Mouse (Mus musculus): ENCODE results near the gene Fstl5. TPM values are rescaled to one million over a fixed set of nuclear protein-coding genes. Genes with fewer than 3 reads are reported as not detected.
"Not testable (repeated sequence)": the region's sequence is repeated elsewhere in the genome, so short reads cannot be mapped to it uniquely, and the experiment has no call there.

The Fstl5 gene
- polyA plus RNA-seq, 1 experiment from 2014 or later: 57.8 TPM

DNA sequence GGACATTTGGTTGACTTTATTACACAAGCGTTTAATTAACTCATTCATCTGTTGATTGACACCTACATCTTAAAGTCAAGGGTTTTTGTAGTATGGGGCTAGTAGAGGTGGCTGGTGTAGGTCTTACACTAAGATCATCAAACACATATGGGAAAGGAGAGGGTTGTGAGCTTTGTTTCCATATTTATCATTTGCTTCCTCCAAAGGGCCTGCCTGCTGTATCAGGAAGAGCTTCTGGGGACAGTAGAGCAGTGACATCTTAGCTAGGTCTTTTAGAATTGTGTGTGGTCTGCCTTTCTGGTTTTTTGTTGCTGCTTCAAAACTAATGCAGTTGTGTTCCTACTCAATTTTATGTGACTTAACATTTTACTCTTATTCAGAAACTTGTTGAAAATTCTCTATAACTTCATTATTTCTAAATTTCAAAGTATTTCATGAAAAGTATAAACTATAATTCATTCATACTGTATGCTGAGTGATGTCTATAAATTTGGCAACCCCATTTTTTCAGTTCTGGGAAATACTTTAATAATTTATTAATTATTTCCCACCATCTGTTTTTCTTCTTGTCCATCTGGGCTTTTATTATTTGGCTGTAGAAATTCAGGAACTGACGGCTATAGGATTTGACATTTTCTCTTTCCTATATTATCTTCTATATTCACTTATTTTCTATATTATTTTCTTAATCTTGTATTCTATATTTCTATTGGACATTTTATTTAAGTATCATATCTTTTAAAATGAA, 227.1 kb downstream of the Fstl5 start:
- H3K27me3 ChIP-seq: no peaks in the 10 kb centered on the region
- no peak for ATAC-seq (ENCODE audit: low read depth)
- H3K9ac ChIP-seq: no peak overlapping the region
- no peak overlapping the region for H3K4me3 ChIP-seq
- H3K4me1 ChIP-seq (replicated peaks): no peaks in the 10 kb centered on the region
- H3K4me2 ChIP-seq: no peak overlapping the region
- no peak overlapping the region for H3K27ac ChIP-seq (replicated peaks)
- no peaks in the 10 kb centered on the region for H3K36me3 ChIP-seq
- no peaks in the 10 kb centered on the region for H3K9me3 ChIP-seq
- 77% methylated on average over 2 of the region's 2 CpGs for WGBS

GRCm38 (mm10) chr3:76316991-76317390, 242.9 kb downstream of the Fstl5 start:
- no peak overlapping the region for H3K9ac ChIP-seq
- 94% methylated on average over 3 of the region's 3 CpGs for WGBS
- no peak overlapping the region for H3K27ac ChIP-seq (replicated peaks)
- ATAC-seq (ENCODE audit: low read depth): no peak
- no peaks in the 10 kb centered on the region for H3K36me3 ChIP-seq
- peaks cover 7% of the 10 kb centered on the region; the same call in 1 of the 2 replicates for H3K9me3 ChIP-seq
- no peaks in the 10 kb centered on the region for H3K4me1 ChIP-seq (replicated peaks)
- no peaks in the 10 kb centered on the region for H3K27me3 ChIP-seq
- no peak overlapping the region for H3K4me3 ChIP-seq
- H3K4me2 ChIP-seq: no peak overlapping the region

- no peaks in the 10 kb centered on the region for H3K36me3 ChIP-seq
- no peak overlapping the region for H3K27ac ChIP-seq (replicated peaks)
- H3K9ac ChIP-seq: no peak overlapping the region
- H3K27me3 ChIP-seq: no peaks in the 10 kb centered on the region
- 90% methylated on average over 4 of the region's 4 CpGs for WGBS
- H3K9me3 ChIP-seq: peaks cover 7% of the 10 kb centered on the region; the same call in 1 of the 2 replicates
- no peak for ATAC-seq (ENCODE audit: low read depth)
- no peaks in the 10 kb centered on the region for H3K4me1 ChIP-seq (replicated peaks)
- no peak overlapping the region for H3K4me3 ChIP-seq
- no peak overlapping the region for H3K4me2 ChIP-seq
Observed at GRCm38 (mm10) chr3:76319531-76319930, 245.5 kb downstream of the Fstl5 start.

DNA sequence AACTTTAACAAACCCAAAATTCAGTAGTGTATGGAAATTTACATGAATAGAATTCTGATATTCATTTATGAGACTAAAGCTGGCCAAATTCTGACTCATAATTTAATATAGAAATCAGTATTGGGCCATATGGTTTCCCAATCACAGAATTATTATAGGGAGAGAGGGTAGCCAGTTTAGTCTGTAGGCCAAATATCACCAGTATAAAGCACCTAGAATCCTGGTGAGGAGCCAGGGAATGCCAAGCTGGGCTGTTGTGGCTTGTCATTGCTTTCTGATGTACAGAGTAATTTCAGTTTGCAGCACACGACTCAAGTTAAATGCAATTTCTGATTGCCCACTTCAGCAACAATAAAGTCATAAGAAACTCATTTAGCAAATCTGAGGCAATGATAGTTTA, 248.4 kb downstream of the Fstl5 start:
- H3K27ac ChIP-seq (replicated peaks): no peak overlapping the region
- ATAC-seq (ENCODE audit: low read depth): no peak
- peaks cover 7% of the 10 kb centered on the region; the same call in 1 of the 2 replicates for H3K9me3 ChIP-seq
- 93% methylated on average over 1 of the region's 1 CpGs for WGBS
- no peaks in the 10 kb centered on the region for H3K4me1 ChIP-seq (replicated peaks)
- H3K36me3 ChIP-seq: no peaks in the 10 kb centered on the region
- H3K9ac ChIP-seq: no peak overlapping the region
- H3K27me3 ChIP-seq: no peaks in the 10 kb centered on the region
- no peak overlapping the region for H3K4me2 ChIP-seq
- H3K4me3 ChIP-seq: no peak overlapping the region

DNA sequence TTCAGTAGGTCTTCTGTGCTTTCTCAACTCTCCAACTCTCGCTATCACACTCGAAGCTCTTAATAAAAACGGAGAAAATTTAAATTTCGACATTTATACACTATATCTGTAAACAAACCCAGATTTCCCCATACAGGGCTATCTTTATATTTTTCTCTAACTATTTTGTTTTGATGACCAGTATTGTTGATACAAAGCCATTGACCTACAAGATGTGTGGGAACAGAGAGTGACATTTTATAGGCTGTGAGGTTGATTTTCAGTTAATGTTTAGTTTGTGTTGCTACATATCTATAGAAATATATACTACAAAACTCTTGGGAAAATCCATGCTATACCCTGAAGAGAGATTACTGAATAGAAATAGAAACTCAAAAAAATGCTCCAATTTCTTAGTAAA, 262.9 kb downstream of the Fstl5 start:
- ATAC-seq (ENCODE audit: low read depth): no peak
- WGBS: 84% methylated on average over 4 of the region's 4 CpGs

DNA sequence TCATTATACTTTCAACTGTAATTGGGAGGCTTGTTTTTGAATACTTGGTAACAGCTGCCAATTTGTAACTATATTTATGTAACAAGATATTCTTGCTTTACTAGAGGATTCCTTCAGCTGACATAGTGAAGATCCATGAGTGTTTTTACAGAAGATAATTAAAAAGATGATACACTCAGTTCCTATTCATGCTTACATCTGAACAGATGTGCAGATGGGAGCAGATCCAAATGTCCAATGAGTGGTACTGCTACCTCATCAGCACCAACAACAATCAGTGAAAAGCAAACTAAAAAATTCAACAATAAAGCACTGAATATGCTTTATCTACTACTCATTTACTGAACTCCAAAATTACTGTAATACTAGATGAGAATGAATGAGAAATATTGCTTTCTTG, 292.9 kb downstream of the Fstl5 start:
- H3K4me1 ChIP-seq (replicated peaks): no peaks in the 10 kb centered on the region
- no peak for ATAC-seq (ENCODE audit: low read depth)
- no peaks in the 10 kb centered on the region for H3K27me3 ChIP-seq
- no peaks in the 10 kb centered on the region for H3K36me3 ChIP-seq
- H3K4me2 ChIP-seq: no peak overlapping the region
- H3K4me3 ChIP-seq: no peak overlapping the region
- no peaks in the 10 kb centered on the region for H3K9me3 ChIP-seq
- no peak overlapping the region for H3K9ac ChIP-seq
- no peak overlapping the region for H3K27ac ChIP-seq (replicated peaks)

More for the DNA sequence above, 262.9 kb downstream of the Fstl5 start:
- Histone ChIP-seq H3K9ac (no peak overlapping the region), H3K4me1 (replicated peaks) (no peaks in the 10 kb centered on the region), H3K4me3 (no peak overlapping the region), H3K27ac (replicated peaks) (no peak overlapping the region), H3K27me3 (no peaks in the 10 kb centered on the region), H3K4me2 (no peak overlapping the region), H3K36me3 (no peaks in the 10 kb centered on the region), H3K9me3 (no peaks in the 10 kb centered on the region)

- no peak overlapping the region for H3K4me2 ChIP-seq
- WGBS: 73% methylated on average over 4 of the region's 4 CpGs
- H3K9me3 ChIP-seq: no peaks in the 10 kb centered on the region
- no peaks in the 10 kb centered on the region for H3K27me3 ChIP-seq
- no peak overlapping the region for H3K4me3 ChIP-seq
- no peak overlapping the region for H3K9ac ChIP-seq
- no peaks in the 10 kb centered on the region for H3K36me3 ChIP-seq
- peak; percentile 71 for ATAC-seq (ENCODE audit: low read depth)
- H3K4me1 ChIP-seq (replicated peaks): no peaks in the 10 kb centered on the region
- H3K27ac ChIP-seq (replicated peaks): no peak overlapping the region
Observed at GRCm38 (mm10) chr3:76369910-76370309, 295.8 kb downstream of the Fstl5 start.

DNA sequence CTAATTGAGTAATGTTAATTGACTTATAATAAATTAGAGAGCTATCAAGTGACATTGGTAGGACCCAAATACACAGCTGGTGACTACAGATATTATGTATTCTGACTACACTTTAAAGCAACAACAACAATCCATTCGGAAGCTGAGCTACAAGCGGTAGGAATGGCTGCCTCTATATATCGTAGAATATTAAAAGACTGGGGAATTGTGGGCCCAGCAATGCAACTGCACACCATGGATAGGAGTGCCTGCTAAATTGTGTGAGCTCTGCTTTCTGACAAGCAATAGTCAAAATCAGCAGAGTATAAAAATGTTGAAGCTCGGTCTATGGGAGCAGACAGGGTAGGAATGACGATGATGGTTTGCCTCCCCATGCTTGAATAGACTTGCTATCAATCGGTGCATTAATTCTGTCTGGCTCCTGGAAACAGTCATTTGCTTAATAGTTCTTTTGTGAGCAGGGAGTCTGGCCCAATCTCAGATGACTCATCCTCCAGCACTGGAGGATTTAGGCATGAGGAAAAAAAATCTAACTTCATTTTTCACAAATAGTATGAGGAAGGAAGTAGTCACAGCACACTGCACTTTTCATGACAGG, 354.8 kb downstream of the Fstl5 start:
- Histone ChIP-seq H3K9me3 (no peaks in the 10 kb centered on the region), H3K27ac (replicated peaks) (peak overlapping the region; percentile 69), H3K4me1 (replicated peaks) (peaks cover 9% of the 10 kb centered on the region), H3K4me2 (no peak overlapping the region), H3K9ac (no peak overlapping the region), H3K36me3 (no peaks in the 10 kb centered on the region), H3K27me3 (no peaks in the 10 kb centered on the region), H3K4me3 (no peak overlapping the region)
- ATAC-seq (ENCODE audit: low read depth): peak; percentile 71
- 61% methylated on average over 6 of the region's 6 CpGs for WGBS

- no peak overlapping the region for H3K27ac ChIP-seq (replicated peaks)
- H3K4me2 ChIP-seq: no peak overlapping the region
- no peaks in the 10 kb centered on the region for H3K9me3 ChIP-seq
- H3K36me3 ChIP-seq: no peaks in the 10 kb centered on the region
- H3K4me3 ChIP-seq: no peak overlapping the region
- no peak overlapping the region for H3K9ac ChIP-seq
- H3K27me3 ChIP-seq: no peaks in the 10 kb centered on the region
- ATAC-seq (ENCODE audit: low read depth): no peak
- no peaks in the 10 kb centered on the region for H3K4me1 ChIP-seq (replicated peaks)
Observed at GRCm38 (mm10) chr3:76467229-76467874, 393.3 kb downstream of the Fstl5 start.

- Histone ChIP-seq H3K27me3 (no peaks in the 10 kb centered on the region), H3K9ac (no peak overlapping the region), H3K4me2 (no peak overlapping the region), H3K4me3 (no peak overlapping the region), H3K27ac (replicated peaks) (no peak overlapping the region), H3K4me1 (replicated peaks) (no peaks in the 10 kb centered on the region), H3K36me3 (no peaks in the 10 kb centered on the region), H3K9me3 (no peaks in the 10 kb centered on the region)
- WGBS: 75% methylated on average over 1 of the region's 1 CpGs
- no peak for ATAC-seq (ENCODE audit: low read depth)
Observed at GRCm38 (mm10) chr3:76468147-76468546, 394.1 kb downstream of the Fstl5 start.

GRCm38 (mm10) chr3:76507891-76508290, 433.8 kb downstream of the Fstl5 start:
- not testable (repeated sequence) for H3K4me2 ChIP-seq; H3K9me3 ChIP-seq; H3K36me3 ChIP-seq; H3K4me3 ChIP-seq; ATAC-seq (ENCODE audit: low read depth); H3K9ac ChIP-seq; H3K27me3 ChIP-seq; H3K4me1 ChIP-seq (replicated peaks); H3K27ac ChIP-seq (replicated peaks)
- 86% methylated on average over 3 of the region's 3 CpGs for WGBS

DNA sequence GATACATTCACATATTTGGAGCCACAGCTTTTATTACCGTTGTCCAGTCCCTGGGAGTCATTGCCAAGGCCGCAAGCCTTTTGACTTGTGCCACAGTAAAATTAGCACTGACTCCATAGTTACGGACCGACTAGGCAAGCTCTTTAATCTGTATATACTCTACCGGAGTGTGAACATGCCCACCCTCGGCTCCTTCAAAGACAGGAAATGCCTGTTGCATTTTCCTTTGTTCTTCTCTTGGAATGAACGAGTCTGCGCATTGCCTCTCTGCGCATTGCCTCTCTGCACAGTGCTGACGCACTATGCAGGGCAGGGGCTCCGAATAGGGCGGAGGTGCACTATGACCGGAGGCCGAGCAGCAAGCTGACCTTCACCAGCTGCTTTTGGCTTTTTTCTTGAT, 434.7 kb downstream of the Fstl5 start:
- no peak for ATAC-seq (ENCODE audit: low read depth)
- H3K27ac ChIP-seq (replicated peaks): no peak overlapping the region
- H3K4me2 ChIP-seq: no peak overlapping the region
- H3K9me3 ChIP-seq: 0 out of 2 replicates have a peak, but pooled peaks cover 3% of the 10 kb centered on the region
- H3K9ac ChIP-seq: no peak overlapping the region
- no peaks in the 10 kb centered on the region for H3K4me1 ChIP-seq (replicated peaks)
- WGBS: 91% methylated on average over 14 of the region's 14 CpGs
- H3K4me3 ChIP-seq: no peak overlapping the region
- H3K36me3 ChIP-seq: no peaks in the 10 kb centered on the region
- H3K27me3 ChIP-seq: no peaks in the 10 kb centered on the region

Measured in neural tube, embryonic 13.5 days (tissue).